Mouse (Mus musculus) induced T-regulatory cell, adult 2 months (primary cell): ENCODE measurements around the gene Rad54l.

Experiments used
- DNase-seq: peaks from one replicate; pipeline ENCODE4 v3.0.0-alpha.2; 2012; ENCODE audit warnings: low read depth

Rad54l gene

DNA sequence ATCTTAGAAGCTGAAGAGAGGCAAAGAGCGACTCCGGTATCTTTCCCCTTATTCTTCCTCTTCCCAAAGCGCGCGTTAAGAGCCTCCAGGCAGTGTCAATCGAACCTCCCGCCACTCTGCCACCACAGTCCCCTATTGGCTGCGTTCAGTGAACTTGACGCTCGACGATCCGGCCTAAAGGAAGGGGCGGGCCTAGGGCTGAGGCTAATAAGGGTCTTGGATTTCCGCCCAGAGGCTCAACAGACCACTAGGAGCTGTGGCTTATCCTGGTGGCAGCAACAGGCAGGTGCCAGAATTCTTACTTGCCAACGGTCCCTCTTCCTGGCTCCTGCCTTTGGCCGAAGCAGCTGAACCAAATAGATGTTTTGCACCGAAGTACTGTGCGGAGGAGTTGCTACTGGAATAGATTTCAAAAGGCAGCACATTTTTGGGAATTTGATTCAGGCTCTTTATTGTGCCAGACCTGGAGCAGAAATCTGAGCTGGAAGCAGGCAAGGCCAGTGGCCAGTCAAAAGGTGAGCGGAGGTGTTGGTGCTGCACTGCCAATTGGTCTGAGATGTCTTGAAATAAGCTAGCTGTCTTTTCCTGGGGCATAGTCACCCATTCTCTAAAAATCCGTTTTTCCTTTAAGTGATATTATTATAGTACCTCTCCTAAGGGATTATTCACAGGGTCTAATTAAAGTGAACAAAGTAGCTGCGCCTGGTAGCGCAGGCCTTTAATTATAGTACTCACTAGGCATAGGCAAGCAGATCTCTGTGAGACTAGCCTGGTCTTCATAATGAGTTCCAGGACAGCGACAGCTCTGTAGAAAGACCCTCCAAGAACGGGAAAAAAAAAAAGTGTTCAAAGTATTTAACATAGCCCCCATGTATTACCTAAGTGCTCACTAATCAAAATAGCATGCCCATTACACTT is at the start of gene Rad54l, which contains the start of gene Pomgnt1:
Rad54l (minus strand) TSS at position 89 of the 918 bp plus-strand sequence.
Pomgnt1 (plus strand) TSS at position 239 of the 918 bp plus-strand sequence.
- peak; percentile 89 for DNase-seq

- no peak for DNase-seq
These were observed 49.6 kb upstream of the Rad54l start, which contains the start of the genes 1700042G07Rik and Gm49337 for GRCm38 (mm10) chr4:116173072-116173471. Gene 1700042G07Rik (plus strand): TSS chr4:116173372. Gene Gm49337 (plus strand): TSS chr4:116173384.

DNA sequence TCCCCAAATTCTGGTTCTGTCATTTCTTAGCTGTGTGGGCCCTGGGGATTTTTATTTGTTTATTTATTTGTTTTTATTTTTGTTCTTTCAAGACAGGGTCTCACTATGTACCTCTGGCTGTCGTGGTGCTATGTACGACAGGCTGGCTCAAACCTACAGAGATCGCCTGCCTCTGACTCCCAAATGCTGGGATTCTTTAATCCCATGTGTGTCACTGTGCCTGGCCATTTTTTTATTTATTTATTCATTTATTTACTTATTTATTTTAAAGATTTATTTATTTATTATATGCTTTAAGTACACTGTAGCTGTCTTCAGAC is 45.8 kb upstream of the Rad54l start:
- DNase-seq, result no peak

GRCm38 (mm10) chr4:116168617-116169352 is 45.3 kb upstream of the Rad54l start:
- DNase-seq, result peak; percentile 79

GRCm38 (mm10) chr4:116167404-116167803 is 43.9 kb upstream of the Rad54l start, which contains the start of gene Tspan1:
Gene Tspan1 (minus strand): TSS chr4:116167601.
- no peak for DNase-seq

DNA sequence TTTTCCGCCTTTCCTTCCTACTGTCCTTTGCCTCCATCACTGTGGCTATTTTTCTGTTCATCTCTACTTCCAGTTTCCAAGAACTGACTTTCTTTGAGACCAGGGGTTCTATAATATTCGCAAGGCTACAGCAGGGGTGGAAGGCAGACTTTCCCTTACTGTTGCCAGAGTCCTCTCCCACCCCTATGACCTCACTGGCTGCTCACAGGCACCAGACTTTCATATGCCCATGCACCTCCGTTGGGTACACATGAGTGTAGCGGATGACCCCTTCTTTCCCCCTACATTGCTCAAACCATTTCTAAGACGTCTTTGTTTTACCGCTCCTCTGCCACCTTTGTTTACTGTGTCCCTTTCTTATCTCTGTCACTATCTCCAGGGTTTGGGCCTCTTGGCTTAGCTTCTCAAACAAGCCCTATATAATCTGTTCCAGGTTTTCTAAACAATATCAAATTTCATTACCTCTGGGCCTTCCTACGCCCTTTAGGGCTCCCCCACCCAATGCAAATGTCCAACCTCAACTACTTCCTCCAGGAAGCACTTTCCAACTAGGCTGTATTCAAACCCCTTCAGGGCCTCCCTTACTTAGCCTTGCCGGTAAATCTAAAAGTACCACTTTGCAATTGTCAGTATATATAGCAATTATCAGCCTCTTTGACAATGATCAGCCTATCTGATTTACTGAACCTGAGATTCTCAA is 42.4 kb upstream of the Rad54l start:
- no peak for DNase-seq

GRCm38 (mm10) chr4:116164759-116165554 is 41.5 kb upstream of the Rad54l start:
- no peak for DNase-seq

DNA sequence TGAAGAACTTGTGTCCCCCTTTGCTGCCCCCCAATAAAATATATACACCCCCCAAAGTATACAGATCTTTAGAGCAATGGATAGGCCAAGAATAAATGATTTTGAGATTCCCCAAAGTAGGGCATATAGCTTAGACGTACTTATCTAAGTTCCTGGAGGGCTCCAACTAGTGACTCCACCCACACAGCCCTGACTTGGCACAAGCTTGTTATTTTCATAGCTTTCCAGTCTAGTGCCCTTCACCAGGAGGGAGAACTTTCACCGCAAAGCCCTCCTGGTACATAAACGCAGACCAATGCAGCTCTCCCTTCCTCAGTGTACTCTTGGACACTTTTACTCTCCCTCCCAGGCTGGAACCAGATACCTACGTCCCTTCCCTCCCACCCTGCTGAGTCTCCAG is 38.7 kb upstream of the Rad54l start:
- no peak for DNase-seq

GRCm38 (mm10) chr4:116160769-116161168 is 37.3 kb upstream of the Rad54l start:
- no peak for DNase-seq

GRCm38 (mm10) chr4:116159912-116160311 is 36.4 kb upstream of the Rad54l start:
- DNase-seq, result peak; percentile 85

- no peak for DNase-seq
These were observed 34.4 kb upstream of the Rad54l start for GRCm38 (mm10) chr4:116157882-116158281.

- no peak for DNase-seq
These were observed 29.2 kb upstream of the Rad54l start for GRCm38 (mm10) chr4:116152702-116153101.

DNA sequence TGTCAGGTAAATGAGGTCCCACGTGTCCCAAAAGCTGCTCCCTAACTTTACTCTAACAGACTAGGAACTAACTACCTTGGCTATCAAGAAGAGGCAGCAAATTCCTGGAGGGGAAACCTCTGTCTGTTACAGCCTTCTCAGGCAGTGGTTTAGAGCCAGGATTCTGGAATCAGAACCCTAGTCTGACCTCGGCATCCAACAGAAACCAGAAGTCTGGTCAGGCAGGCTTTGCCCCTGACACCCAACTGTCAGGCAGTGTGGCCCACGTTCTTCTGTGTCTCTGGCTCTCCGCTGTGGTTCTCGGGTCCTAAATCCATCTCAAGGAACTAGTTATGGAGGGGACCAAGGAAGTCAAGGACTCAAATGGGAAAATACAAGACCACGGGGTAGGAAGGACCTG is 27.7 kb upstream of the Rad54l start, which contains the start of gene Lurap1:
Lurap1 (minus strand) TSS at position 101 of the 400 bp plus-strand sequence.
- no peak for DNase-seq

DNA sequence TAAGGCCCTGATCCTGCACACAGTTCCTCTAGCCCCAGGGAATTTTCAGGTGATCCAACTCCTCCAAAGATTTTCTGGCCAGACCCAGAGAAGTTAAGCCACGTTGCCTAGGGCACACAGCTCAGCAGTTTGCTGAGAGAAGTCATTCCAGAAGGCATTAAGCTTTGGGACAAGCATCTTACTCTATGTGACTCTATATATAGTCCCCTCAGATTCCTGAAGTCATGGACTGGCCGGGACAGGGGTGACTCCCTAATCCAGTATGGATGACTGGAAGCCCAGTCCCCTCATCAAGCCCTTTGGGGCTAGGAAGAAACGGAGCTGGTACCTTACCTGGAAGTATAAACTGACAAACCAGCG is 27.4 kb upstream of the Rad54l start:
- DNase-seq, result no peak

- DNase-seq, result peak; percentile 78
These were observed 26.8 kb upstream of the Rad54l start for GRCm38 (mm10) chr4:116150156-116150861.

- DNase-seq, result no peak
These were observed 26.3 kb upstream of the Rad54l start for GRCm38 (mm10) chr4:116149812-116150155.

GRCm38 (mm10) chr4:116143891-116144717 is 20.6 kb upstream of the Rad54l start:
- DNase-seq, result peak; percentile 58

DNA sequence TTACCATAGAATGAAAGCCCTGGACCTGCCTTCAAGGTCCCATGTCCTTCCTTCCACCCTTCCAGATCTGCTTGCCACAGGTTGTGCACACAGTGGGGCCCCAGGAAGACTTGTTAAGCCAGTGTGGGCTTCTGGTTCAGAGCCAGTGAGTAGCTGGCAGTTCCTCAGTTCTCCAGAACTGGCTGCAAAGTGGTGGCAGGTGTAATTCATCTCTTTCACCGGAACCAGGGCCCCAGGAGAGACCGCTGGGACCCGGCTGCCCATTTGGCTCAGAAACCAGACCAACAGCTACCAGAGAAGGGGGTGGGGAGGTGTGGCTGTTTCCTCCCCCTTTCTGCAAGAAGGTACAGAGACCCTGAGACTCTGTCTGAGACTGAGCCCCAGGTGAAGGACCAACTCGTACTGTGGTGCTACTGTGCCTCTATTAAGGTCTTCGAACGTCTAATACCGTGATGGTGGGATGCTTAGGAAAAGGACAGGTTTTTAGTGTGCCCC is 19.9 kb upstream of the Rad54l start:
- DNase-seq, result peak; percentile 21

GRCm38 (mm10) chr4:116142269-116142668 is 18.8 kb upstream of the Rad54l start:
- no peak for DNase-seq

- no peak for DNase-seq
These were observed 18.2 kb upstream of the Rad54l start for GRCm38 (mm10) chr4:116141736-116142135.
